Mouse (Mus musculus): ENCODE measurements at regions not wholly inside any gene's neighbourhood (a gene's known extent, or its start where the extent isn't known, plus 50 kb on each side); places are given as distances from the start of the nearest gene placed in this dataset.

DNA sequence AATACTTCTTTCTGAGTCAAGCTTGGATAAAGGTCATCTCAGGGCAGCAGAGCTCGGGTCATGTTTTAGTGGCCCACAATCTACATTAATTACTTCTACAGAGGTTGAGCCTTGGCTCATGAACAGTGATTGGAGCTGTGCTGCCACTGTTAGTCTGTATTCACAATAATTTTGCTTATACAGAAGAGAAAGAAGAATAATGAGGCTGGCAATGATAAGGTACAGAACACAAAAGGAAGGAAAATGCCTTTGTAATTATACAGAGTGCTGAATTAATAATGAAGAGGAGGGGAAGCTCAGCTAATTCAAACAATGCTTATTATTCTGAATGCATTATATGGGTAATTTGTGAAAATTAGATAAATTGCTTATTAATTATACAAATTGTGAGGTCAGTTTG lies 573.9 kb upstream of the Cblb start:
- no peak for DNase-seq

DNA sequence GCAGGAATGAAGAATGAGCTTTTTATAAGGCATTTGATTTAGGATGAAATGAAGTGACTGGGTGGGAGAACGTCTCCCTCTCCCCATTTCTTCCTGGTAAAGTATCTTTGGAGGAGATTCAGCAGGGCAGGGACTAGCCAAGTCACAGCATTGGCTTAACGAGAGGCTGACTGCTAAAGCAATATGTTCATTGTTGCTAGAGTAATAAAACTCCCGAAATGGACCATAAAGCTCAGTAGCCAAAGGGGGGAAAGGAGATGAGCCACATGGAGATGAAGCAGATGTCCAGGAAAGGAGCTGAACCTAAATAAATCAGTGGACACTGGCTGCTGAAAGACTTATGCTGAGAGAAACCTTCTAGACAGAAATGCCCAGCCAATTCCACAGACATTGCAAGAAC lies 555.3 kb upstream of the Cblb start:
- DNase-seq: peak; percentile 19

DNA sequence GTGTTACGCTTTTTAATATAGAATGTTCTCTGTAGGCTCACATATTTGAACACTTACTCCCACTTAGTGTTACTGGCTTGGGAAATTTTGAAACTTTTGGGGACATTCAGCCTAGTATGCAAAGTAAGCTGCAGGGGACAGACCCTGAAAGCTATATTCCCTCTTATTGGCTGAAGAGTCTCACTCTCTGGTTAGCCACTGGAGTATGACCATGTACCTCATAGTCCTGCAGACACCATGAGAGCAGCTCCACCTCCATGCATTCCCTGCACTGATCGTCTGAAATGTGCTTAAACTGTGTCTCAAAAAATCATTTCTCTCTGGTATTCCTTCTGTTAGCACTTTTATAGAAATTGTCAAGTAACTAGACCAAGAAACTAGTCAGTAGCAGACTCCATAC lies 534.9 kb upstream of the Cblb start:
- no peak for DNase-seq

DNA sequence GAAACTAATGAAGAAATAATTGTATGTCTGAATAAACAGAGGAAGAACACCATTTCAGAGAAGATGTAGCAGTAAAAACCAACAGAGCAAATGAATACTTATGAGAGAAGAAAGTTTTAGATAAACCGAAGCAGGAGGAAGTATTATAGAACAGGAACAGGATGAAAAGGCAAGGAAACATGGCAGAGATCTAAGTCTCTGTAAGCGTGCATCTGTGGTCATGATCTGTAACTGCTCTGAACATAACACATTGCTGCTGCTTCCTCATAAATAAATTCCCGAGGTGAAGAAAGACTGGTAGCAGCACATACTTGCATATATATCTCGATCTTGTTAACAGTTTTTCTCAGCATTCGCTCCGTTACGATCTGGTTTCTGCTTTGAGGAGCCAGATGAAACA lies 533.2 kb upstream of the Cblb start:
- DNase-seq: no peak

DNA sequence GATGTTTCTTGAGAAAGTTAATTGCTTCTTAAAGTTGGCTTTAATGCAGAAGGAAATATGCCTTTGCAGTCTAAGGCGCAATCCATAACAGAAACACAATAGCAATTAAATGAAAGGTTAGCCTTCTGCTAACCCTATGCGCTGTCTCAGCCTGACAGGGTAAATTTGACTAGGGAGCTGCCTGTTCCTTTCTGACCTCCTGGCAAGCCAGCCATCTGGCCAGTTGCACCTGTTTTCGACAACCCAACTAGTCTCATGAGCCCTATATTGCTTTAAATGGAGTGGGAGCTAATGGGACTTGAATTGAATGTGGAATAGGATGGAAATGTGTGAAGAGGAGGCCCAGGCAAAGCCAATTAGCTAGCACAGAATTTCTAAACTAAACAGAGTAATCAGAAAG lies 513.9 kb upstream of the Cblb start:
- DNase-seq: peak; percentile 56

DNA sequence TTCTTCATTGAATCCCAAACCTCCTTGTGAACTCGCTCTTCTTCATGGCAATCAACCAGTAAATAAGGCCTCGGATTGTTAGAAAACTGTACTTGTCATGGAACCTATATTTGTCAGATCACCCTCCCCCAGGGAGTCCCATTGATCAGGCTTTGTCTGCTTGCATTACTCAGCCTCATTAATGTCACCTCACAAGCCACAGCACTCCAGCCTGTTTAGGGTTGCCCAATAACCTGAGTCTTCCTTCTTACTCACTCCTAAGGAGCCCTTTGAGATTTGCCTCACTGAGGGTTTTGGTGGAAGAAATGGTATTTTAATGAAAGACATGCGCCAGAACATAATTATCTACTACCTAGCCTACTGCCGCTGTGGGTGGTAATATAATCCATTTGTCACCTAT lies 510.3 kb upstream of the Cblb start:
- DNase-seq: no peak

DNA sequence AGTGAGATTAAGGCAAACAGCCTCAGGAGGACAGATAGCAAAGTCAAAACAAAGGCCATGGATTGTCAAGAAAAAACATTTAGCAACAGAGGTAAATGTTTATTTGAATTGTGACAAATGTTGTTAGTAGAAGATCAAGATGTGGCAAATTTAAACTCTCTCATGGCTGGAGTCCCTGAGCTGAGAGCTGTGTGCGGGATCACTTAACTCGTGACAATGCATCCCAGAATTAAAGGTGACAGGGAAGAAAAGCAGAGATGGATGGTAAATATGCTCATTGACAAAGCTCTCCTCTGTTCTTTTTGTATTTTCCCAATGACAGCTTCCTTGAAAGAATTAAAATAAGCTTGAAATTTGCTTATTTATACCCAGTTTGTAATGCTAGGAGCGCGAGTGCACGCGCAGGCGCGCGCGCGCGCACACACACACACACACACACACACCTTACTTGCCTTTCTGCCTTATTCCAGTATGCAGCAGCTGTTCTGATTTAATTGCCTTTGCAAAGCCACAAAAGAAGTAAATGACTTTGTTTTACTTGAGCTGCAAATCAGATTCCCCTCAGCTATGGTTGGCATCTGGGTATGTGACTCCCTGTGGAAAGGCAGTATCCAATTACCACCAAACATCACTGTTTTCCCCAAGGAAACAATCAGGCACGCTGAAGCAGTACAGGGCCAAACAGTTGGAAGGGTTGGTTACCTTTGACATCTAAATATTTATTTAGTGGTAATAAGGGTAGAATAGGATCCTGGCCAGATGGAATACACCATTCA lies 509.5 kb upstream of the Cblb start:
- DNase-seq: no peak

DNA sequence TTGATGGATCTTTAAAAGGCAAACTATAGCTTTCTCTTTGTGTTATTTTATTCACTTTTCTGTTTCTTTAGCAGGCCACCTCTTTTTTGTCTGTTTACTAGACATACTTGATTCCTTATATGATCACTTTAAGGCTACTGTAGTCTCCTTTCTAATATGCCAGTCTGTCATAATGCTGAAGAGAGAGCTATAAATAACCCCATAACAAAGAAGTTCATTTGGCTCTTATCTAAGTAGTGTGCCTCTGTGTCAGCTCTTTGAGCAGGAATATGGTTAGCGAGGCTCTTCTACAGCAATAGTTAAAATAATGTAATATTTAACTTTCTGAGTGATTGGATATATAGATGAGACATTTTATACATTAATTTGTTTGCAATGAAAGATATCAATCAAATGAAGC lies 507.0 kb upstream of the Cblb start:
- no peak for DNase-seq

DNA sequence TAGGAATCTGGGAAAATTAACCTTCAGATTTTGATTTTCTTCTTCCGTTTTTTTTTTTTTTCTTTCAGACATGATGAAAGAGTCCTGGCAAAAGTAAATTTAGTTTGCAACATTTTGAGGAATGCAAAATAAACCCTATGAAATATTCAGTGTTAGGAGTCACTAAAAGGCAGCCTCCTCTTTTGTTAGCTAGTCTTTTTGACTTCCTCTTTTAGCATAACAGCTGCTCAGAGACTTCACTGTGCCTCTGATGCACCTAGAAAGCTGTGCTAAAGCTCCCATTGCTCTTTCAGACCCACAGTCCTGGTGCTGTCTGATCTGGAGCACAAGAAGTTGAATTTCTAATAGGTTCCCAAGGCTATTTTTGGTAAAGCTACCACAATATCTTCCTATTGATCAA lies 498.5 kb upstream of the Cblb start:
- DNase-seq: no peak

DNA sequence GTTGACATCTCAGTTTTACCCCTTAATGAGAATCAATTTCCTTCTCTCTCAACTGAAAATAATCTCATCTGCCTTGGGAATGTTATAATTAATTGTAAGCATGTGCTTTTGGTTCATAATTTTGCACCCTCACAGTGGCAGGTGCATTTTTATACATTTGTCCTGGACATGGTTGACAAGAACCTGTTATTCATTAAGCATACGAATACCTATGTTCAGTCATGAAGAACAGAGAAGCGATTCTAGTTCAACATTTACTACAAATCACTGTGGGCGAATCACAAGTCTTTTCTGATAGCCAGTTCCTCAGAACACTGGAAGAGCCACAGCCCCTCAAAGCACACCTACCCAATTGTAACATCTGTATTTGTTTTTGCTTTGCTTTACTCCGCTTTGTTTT lies 487.3 kb upstream of the Cblb start:
- no peak for DNase-seq

DNA sequence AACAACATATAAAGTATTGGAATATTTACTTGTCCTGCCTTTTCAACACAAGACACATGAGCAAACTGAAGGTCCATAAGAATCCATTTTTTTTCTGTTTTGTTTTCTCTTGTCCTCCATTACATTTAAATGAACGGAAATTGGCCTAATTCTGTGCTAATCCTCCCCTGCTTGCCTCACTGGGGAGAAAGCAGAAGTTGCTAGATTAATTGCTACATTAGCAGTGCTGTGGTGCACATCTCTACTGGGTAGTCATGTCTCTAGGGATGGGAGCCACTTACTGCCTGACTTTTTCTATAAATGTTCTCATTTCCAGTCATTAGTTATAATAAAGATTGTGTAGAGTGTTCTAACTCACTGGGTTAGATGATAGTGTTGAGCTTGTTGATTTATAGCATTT lies 484.0 kb upstream of the Cblb start:
- no peak for DNase-seq

DNA sequence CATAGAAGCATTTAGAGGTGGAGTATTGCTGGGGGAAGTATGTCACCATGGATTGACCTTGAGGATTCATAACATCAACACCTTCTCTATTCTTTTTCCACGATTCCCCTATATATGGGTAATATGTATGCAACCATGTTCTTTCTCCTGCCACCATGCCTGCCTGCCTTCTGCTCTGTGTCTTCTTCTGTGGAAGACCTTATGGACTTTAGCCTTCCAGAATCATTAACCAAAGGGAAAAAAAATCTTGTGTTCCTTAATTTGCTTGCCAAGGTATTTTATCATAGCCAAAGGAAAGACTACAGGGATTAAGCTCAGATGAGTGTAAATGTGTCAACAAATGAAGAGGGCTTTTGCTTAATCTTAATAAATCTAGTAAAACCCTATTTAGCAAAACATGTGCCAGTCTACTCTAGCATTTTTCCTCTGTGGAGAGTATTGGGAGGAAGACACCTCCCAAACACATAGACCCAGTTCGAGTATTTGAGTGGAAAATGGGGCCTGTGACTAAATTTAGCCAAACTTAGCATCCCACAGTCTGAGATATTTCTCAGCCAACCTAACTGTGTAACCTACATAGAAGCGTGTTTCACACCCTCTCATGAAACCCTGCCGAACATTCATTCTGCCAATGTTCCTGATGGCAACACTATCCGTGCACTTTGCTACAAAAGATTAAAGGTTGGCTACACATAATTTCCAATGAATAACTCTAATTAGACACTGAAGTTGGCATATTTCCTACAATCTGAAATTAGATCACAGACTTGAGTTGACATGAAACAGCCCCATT lies 468.0 kb upstream of the Cblb start:
- DNase-seq: no peak

DNA sequence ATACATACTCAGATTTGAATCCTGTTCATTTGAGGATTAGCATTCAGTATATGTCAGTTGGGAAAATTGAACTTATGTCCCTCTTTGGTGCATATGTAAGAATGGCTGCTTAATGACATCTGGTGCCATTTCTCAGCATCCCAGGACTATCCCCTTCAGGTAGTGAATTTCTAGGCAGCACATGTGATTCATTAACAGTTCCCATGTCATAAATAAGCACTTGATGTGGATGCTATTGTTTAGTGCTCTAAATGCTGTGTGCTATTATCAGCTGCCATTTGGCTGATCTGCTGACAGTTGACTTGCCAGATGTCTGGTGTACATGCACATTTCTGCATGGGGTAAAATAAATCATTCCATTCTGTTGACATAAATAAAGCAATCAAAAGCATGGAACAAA lies 467.0 kb upstream of the Cblb start:
- no peak for DNase-seq

DNA sequence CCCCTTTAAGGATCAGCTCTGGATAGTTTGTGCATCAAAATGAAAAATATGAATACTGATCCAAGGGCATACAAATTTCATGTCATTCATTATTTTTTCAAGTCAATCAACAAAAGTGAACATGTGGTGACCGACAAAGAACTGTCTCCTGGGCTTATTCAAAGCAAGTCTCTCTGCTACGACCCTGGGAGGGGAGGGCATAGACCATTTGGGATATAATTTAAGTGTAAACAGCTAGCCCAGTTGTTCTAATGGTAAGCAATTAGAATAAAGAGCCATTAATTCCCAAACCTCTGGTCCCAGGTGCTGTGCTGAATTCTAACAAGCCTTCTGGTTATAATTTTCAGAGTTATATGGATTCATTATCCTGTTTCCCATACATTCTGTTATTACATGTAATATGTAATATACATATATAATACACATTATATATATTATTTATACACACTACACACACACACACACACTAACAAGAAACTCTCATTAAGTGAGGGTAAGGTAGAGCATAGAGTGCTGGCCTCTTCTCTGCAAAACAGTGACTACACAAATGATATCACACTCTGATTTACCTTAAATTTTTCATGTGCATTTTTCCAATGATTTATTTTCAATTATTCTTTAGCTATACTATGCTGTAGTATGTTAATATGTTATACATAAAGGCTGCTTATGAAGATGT lies 453.0 kb upstream of the Cblb start:
- no peak for DNase-seq

DNA sequence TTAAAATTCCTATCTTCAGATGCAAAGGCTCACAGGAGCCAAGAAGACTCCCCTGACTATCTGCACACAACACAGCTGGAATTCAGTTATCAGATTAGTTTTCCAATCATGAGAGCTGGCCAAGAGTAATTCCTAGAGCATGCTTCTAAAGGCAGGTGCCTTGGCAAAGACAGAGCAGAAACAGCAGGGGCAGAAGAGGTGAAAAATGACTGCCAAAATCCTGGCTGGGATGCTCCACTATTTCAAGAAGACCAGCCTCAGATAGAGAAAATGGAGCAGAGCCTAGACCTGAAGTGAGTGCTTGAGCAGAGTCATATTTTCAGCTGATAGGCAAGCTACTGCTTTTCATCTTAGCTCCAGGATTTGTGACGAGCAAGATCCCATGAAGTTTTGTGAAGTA lies 450.5 kb upstream of the Cblb start:
- DNase-seq: peak; percentile 16

DNA sequence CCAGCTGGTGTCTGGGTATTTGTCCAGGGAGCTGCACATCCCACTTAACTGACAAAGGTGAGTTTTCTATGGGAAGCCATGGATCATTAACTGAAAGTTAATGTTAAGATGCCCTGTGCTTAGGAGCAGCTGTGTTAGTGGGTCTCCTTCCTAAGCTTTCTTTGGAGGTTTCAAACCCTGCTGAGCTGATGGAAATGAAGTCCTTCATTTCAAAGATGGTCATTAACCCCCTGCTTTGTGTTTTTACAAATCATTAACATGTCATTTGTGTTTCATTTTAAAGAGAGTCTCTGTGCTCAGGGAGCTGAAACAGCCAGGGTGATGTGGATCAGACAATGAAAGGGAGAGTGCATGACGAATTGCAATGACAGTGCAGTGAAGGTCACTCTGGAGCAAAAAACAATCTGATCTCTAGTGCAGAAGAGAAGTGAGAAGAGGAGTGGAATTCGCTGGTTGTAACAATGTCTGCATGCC lies 441.1 kb upstream of the Cblb start:
- DNase-seq: no peak

DNA sequence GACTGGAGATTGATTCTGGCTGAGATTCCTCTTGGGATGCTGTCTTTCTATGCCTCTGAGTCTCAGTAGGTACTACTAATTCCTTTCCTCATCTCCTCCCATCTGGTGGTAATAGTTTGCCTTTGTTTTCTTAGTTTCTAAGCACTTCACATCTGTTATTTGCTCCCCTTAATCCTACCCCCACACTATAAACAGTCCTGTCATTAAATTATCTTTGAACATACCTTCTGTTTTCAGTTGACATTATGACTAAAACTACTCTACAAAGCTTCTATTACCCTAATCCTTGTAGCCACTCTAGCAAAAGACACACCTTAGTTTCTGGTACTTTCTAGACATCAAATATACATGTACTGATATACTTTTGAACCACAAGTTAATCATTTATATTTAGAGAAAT lies 413.4 kb upstream of the Cblb start:
- no peak for DNase-seq

DNA sequence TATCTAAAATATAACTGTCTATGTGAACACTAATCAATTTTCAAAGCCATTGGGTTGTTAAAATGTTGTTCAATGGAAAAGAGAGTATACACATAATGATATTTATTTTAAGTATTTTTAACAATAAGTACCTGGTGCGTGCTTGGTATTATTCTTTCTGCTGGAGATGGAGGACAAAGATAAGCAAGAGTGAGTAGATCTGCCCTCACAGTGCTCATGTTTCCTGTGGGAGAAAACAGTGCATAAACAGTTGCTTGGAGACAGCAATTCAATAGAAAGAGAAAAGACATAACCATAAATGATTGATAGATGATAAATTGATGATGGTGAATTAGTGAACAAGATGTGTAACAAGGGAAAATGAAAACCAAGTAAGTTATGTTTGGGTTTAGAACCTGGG lies 384.4 kb upstream of the Cblb start:
- no peak for DNase-seq

DNA sequence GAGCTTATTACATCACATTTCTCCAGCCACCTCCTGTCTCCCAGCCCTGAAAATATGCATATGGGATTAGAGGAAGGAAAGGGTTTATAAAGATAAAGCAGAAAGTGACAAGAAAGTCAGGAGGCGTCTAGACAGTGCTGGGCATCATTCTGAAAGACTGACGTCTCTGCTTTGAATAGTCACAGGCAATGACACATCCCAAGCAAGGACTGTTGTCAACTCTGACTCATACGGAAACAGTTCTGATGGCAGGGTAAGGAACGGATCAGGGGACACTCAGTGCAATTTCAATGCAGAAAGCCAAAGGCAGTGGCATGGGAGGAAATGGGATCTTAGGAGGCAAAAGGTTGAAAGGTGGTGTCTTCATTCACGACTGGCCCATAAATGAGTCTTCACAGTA lies 380.9 kb upstream of the Cblb start:
- no peak for DNase-seq

DNA sequence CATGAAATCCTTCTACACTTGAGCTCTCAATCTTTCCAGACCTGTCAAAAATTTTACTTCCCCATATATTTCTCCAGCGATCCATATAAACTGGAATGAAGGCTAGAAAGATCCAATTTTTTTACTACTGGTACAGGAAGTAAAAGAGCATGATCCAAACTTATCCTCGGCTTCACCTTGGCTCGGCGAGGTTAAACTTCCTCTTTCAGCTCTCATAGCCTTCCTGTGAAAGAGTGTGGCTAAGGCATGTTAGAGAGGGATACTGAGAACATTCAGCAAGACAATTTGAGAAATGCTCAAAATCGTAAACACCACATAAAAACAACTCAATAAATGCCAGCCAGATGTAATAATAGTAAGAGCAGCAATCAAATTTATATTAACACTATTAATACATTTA lies 380.3 kb upstream of the Cblb start:
- DNase-seq: no peak

DNA sequence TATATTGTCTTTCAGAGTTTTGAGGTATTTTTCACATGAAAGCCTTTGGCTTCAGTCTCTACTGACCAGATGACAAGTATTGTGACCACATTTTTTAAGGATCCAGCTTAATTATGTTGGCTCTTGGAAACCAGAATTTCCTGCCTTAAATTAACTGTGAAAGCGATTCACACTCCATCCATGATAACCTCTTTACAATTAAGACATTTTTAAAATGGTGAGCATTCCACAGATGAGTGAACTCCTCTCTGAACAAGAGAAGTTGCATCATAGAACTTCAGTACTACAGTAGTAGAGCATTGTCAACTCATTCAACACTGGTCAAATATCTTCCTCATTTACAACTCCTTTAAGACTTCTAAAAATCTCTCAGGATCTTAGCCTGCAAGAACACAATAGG lies 369.3 kb upstream of the Cblb start:
- DNase-seq: no peak

DNA sequence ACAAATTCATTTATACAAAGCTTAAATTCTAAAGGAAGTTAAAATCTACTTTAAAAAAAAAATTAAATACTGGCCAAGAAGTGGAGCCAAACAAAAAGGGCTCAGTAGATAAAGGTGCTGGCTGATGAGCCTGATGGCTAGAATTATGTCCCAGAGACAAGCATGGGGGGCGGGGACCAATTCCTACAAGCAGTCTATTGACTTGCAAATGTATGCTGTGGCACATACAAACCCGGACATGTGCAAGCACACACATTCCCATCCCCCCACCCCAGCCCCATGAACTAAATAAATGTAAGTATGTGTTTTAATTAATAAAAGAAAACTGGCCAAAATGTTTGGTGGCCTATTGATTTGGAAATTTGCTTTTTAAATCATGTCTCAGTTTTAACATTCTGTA lies 366.7 kb upstream of the Cblb start:
- DNase-seq: no peak

DNA sequence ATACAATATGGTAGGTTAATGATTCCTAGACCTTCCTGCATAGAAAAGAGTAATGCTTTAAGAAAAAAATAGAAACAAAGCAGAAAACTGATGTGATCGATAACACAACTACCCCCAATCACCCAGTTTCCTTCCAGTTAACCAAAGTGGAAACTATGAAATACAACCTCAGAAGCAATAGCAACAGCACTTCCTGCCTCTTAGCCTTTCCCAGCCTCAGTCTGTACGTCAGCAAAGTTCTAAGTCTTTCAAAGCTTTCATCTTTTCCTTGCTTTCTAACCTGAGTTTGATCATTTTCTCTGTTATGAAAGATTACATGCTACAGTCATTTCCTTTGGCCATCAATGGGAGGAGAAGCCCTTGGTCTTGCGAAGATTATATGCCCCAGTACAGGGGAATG lies 355.9 kb upstream of the Cblb start:
- DNase-seq: no peak

DNA sequence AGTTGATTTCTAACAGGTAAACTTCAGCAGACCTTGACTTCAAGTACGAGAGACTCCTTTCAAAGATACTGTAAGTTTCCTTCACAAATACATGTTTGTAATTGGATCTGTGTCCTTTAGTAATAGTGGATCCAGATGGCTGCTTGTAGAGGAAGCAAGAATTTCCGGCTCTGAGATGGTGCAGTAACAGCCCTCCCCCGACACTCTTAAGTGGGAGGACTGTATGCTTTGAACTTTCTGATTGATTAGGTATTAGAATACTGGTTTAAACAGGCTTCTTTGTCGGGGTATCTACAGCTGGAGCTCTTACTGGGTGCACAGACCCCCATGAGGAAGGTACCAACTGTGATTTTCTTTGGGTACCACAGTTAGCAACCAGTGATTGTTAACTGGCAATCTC lies 355.0 kb upstream of the Cblb start:
- no peak for DNase-seq

Measured in cerebellum, adult 8-10 months (tissue).